In the genomic region with DNA sequence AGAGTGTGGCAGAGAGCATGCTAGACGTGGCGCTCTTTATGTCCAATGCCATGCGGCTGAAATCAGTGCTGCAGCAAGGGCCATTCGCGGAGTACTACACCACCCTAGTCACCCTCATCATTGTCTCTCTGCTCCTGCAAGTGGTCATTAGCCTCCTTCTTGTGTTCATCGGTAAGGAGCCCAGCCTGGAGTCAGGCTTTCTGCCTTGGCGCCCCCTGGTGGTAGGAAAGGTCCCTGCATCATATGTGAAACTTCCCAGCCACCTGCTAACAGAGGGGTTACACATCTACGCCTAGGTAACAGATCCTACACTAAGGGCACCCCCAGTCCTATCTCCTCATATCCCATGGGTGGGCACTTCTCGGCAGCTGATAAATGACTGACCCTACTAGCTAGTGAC, we compare ENCODE assay signal across 8 mouse cellular contexts.
A peak's percentile ranks its signal among the peaks of the same experiment; 100 is the strongest.
DNase-seq lines count a peak whose midpoint lies in the region; ATAC-seq lines count a peak whose summit lies in the region.

No protein-coding gene starts in this region.

- DNase-seq in CD4-positive, CD25-positive, alpha-beta regulatory T cell, adult 2 months (ENCODE audit: low read depth, low spot score): peak; percentile 89
- peak; percentile 76 for DNase-seq in adipocyte (ENCODE audit: low spot score)
- peak; percentile 65 to 72 for DNase-seq in gastrocnemius, postnatal 36 days
- peak; percentile 85 for DNase-seq in kidney, postnatal 10 days
- peak; percentile 64 to 75 for DNase-seq in lung, adult 18-20 months
- DNase-seq in retina, postnatal 7 days (ENCODE audit: low read depth, low spot score): peak; percentile 47
- peak; percentile 80 for DNase-seq in urinary bladder, postnatal 25 days (ENCODE audit: low spot score)

- intact Hi-C loops in gastrocnemius, postnatal 36 days (cut with DNase I): loop anchor here (5.0 kb wide), 1 partner anchor 406 kb away; no protein-coding TSS in a partner anchor

- peak; percentile 63 for ATAC-seq in common myeloid progenitor, adult 5-6 weeks (replicated peaks; ENCODE audit: low read depth, poor library complexity, severe bottlenecking)

Comparison
In these comparisons a context has a peak if more than half of its experiments do, and no peak if none do; other contexts are left out.
1. Peak in every context shown above with its lines: DNase-seq and ATAC-seq.